Mouse (Mus musculus) erythroblast, embryonic 14.5 days (primary cell): Measurements from ENCODE around the gene Mrvi1.

Experiments
- GATA1 ChIP-seq: IDR thresholded peaks from 2 replicates; pipeline ENCODE4 v1.6.1; 2012; ENCODE audit warnings: low read length, inconsistent platforms, mixed read lengths
- TAL1 ChIP-seq: IDR thresholded peaks from 3 replicates; pipeline ENCODE4 v1.6.1; 2012; ENCODE audit warnings: low read length, inconsistent platforms, mixed read lengths

GRCm38 (mm10) chr7:110881746-110882333, 100.4 kb downstream of the Mrvi1 start:
- TF ChIP-seq GATA1, result no peak
- TF ChIP-seq TAL1, result no peak
